Mouse (Mus musculus) right cerebral cortex, postnatal 25 days (tissue): ENCODE measurements around the gene Entr1.

Experiments
- DNase-seq: peaks from one replicate; pipeline ENCODE4 v3.0.0; 2022

Entr1 gene

DNA sequence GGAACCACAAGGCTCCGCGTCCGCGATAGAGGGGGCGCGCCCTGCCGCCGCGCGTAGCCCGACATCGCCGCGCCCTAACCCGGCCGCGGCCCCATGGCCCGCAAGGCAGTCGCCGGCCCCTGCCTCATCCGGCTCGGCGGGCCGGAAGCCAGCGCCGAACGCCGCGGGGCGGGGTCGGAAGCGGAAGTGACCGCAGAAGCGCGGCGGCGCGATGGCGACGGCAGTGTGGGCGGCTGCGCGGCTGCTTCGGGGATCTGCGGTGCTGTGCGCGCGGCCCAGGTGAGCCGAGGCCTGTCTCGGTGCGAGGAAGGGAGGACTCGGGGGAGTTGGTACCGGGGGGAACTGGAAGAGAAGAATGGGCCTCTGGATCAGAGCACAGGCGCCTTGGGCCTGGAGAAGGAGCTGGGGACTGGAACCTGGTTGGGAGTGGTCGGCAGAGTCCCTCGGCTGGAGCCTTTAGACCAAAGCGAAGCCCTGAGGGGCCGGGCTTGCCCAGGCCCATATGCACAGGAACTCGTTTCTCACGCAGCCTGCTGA is at the start of gene Entr1, which contains the start of gene Pmpca:
Gene Entr1, minus strand, starts transcription at position 163 of the 537 bp plus-strand sequence.
Gene Pmpca, plus strand, starts transcription at position 186 of the 537 bp plus-strand sequence.
- peak; percentile 89 for DNase-seq

DNA sequence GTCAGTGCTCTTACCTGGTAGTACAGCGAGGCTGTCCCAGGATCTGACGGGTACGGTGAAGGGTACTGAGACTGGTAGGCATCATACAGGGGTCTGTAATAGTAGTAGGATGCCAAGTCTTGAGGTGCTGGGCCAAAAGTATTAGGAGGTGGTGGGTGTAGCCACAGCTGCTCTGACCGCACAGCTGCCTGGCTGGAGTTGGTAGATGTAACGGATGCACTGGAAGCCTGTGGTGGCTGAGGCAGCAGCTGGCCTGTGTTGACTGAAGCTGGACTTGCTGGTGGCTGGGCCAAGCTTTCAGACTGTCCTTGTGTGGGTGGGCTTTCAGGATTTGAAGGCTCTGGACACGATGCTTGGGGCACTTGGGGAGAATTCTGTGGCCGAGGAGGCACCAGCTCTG is 49.3 kb upstream of the Entr1 start:
- no peak for DNase-seq

DNA sequence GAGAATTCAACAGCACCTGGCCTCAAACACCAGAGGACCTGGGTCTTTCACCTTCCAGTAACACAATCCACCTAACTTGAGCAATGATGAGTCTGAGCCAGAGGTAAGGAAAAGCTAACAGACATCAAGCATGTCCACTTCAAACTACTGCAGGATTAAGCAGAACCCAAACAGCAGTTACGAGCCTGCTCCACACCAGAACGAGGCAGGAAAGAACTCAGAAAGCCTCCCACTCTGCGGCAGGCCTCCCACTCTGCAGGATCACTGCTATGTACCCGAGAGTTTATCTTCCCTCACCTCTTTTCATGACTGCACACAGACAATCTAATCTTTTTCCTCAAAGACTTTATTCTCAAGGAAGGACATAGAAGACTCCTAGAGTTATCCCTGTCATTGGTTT is 48.1 kb upstream of the Entr1 start:
- DNase-seq, result no peak

DNA sequence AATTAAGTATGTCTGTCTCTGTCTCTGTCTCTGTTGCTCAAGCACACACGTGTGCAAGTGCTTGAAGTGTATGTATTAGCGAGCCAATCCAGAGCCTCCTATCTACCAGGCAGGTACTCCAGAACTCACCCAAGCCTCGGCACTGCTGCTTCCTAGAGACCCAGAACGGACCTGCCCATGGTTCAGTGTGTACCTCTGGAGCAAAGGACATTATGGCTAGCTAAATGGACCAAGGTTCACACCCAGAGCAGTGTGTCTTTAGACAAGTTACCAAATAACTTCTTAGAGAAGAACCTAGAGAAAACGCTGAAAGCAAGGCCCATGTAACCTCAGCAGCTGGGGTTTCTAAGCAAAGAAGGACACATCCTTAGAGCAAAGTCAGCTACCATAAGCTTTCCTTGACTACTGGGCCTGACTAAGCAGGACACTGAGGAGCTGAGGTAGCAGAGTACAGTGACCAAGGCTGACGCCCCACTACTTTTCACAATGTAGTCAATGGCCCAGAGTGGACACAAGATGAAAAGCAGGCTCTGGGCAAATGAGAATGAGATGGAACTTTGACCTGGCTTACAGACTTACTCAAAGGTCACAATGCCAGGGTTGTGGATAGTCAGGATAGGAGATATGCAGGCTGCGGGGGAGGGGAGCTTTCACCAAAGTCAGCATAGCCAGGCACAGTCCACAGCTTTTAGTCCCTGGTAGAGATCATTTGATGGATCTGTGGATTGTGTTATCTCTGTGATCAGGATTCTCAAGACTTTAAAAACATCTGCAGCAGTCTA is 45.9 kb upstream of the Entr1 start:
- DNase-seq, result no peak

- no peak for DNase-seq
Observed at GRCm38 (mm10) chr2:26429851-26430250, 40.7 kb upstream of the Entr1 start.

DNA sequence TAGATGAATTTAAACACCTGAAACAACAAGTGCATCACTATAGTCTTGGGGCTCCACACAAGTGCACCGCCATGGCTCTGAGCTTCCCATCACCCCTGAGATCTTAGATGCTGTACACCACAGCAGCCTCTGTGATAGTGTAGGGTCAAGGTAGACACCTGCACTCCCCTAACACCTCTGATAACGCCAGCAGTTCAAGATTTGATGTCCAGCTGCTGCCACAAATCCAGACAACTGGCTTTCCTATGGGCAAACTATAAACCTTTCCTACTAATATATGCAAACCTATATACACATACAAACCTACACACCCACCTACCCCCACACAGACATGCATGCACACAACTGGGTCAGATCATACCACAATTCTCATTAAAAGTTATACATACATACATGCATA is 35.4 kb upstream of the Entr1 start:
- DNase-seq, result no peak

- DNase-seq, result no peak
Observed at GRCm38 (mm10) chr2:26423086-26423485, 34.0 kb upstream of the Entr1 start.

DNA sequence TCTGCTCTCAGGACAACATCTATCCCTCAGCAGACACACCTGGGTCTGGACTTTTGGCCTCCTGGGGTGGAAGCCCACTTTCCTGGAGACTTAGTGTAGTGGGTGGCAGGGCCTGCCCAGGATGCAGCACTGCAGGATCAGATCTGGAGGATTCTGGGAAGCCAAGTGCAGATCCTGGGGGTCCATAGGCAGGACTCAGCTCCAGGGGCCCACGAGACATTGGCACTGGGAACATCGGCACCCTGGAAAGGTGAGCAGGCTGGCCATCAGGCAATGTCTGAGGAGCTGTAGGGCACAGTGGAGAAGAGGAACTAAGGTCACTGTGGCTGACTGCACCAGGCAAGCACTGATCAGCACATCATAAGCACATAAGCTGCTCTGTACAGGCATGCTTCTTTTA is 32.9 kb upstream of the Entr1 start:
- DNase-seq, result no peak

- DNase-seq, result no peak
Observed at GRCm38 (mm10) chr2:26418120-26418519, 29.0 kb upstream of the Entr1 start.

GRCm38 (mm10) chr2:26417066-26417465 is 27.9 kb upstream of the Entr1 start:
- no peak for DNase-seq

DNA sequence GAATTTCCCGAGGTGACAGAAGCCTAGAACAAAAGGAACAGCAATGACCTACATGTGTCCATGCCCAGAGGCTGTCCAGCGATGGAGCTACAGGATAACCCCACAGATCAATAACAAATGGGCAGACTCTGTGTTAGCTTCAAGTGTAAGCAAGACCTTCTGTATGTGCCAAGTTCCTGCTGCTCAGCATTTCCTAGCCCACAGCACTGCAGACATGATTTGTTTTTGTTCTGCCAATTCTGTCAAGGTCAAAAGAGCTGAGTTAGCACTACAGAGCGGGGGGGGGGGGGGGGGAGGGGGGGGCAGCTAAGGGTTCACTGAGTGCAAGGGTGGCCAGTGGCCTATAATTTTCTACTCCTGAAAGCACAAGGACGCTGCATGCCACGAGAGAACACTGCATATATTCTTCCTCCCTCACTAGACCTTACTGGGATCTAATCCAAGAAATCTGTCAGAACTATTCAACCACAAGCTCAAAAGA is 21.9 kb upstream of the Entr1 start:
- no peak for DNase-seq

GRCm38 (mm10) chr2:26410091-26410490 is 21.0 kb upstream of the Entr1 start:
- DNase-seq, result no peak

DNA sequence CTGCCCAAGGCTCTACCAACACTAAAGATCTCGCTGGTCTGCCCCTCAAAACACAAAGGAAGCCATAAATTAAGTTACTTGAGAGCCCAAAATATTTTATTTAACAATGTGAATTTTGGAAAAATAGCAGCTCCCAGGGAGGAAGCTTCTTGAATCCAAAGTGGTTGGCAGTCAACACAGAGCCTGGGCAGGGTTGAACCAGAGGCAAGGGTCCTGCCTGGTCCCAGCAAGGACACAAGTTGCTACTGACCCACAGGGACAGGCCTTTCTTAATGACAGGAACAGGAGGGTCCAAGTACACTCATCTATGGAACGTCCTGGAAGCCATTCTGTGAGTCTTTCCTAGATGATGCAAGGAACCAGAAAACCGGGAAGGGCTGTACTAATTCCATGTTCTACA is 20.2 kb upstream of the Entr1 start:
- no peak for DNase-seq

GRCm38 (mm10) chr2:26408515-26409356 is 19.6 kb upstream of the Entr1 start, which contains the start of gene Inpp5e:
Inpp5e (minus strand) TSS chr2:26409203.
- DNase-seq, result peak; percentile 94

GRCm38 (mm10) chr2:26403306-26403705 is 14.2 kb upstream of the Entr1 start:
- no peak for DNase-seq

- no peak for DNase-seq
Observed at GRCm38 (mm10) chr2:26402265-26402664, 13.1 kb upstream of the Entr1 start.

GRCm38 (mm10) chr2:26401023-26401422 is 11.9 kb upstream of the Entr1 start:
- no peak for DNase-seq

GRCm38 (mm10) chr2:26400296-26400695 is 11.2 kb upstream of the Entr1 start:
- DNase-seq, result no peak

DNA sequence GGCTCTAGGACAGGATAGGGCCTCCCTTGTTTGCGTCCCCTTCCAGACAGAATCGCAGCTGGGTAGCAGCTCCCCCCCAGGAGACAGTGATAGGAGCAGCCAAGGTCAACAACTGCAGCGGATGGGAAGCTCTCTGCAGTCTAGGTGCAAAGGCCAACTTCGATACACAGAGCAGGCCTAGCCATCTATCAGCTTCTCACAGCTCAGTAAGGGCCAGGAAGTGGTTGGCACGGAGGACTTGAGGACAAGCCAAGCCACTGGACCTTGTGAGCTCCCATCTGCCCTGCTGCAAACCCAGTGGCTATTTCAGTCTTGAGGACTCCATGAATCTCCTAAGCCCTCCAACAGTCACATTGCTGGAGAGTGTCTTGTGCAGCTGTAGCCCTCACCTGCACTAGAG is 10.5 kb upstream of the Entr1 start:
- no peak for DNase-seq

DNA sequence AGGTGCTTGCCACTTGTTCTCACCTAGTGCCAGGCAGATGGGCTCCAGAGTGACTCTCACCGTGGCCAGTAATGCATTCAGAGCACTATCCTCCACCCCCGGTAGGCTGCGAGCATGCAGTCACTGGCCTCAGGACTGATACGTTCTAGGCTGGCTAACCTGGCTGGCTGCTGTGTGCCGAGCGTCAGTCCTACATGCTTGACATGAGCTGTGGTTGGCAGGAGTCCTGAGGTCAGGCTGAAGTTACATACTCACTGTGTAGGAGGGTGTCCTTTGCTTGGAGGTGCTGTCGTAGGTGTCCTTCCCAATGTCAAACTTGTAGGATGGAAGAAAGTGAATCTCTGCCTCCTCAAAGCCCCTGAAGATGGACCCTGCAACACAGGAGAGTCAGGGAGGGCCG is 9.9 kb upstream of the Entr1 start:
- DNase-seq, result no peak

GRCm38 (mm10) chr2:26391617-26392016 is 2.5 kb upstream of the Entr1 start:
- no peak for DNase-seq

GRCm38 (mm10) chr2:26390954-26391353 is 1.8 kb upstream of the Entr1 start:
- no peak for DNase-seq

- no peak for DNase-seq
Observed at GRCm38 (mm10) chr2:26388682-26389153, 398 bp downstream of the Entr1 start.
